8 mouse cellular contexts compared by ENCODE assay signal in genomic region chr3:84155146-84155545, GRCm38 (mm10). TPM values are rescaled to one million over a fixed set of nuclear protein-coding genes. Genes with fewer than 3 reads are reported as not detected.
DNase-seq lines count a peak whose midpoint lies in the region; ATAC-seq and TF ChIP-seq lines count a peak whose summit lies in the region.

No protein-coding gene starts in this region.

- H3K9me3 ChIP-seq in intestine, embryonic 14.5 days (ENCODE audit: control insufficient read depth, low read length), result no peaks in the 10 kb centered on the region

- H3K4me2 ChIP-seq in intestine, embryonic 14.5 days (ENCODE audit: low read length), result peak overlapping the region; percentile 98
- H3K4me2 ChIP-seq in myocyte (ENCODE audit: low read depth), result peak overlapping the region; percentile 80

- H3K4me1 ChIP-seq in lung, adult 2 months (ENCODE audit: control insufficient read depth, insufficient read depth, low read length), result no peaks in the 10 kb centered on the region
- 0 out of 2 replicates have a peak, but pooled peaks cover 5% of the 10 kb centered on the region for H3K4me1 ChIP-seq in intestine, embryonic 14.5 days (replicated peaks; ENCODE audit: control insufficient read depth, insufficient read depth, low read length)

- no peak for TF ChIP-seq CTCF in lung, adult 2 months (IDR thresholded peaks at IDR 0.05; ENCODE audit: insufficient read depth, low read length)

- H3K79me2 ChIP-seq in myocyte (ENCODE audit: control insufficient read depth, insufficient read depth), result no peaks in the 10 kb centered on the region

- H3ac ChIP-seq in myocyte (ENCODE audit: control insufficient read depth, insufficient read length), result no peak overlapping the region

- H3K27ac ChIP-seq in intestine, embryonic 14.5 days (ENCODE audit: low read depth), result peak overlapping the region; percentile 67

- H3K4me3 ChIP-seq in lung, adult 2 months (replicated peaks; ENCODE audit: extremely low read depth, low read depth, low read length), result peak overlapping the region; percentile 48
- peak overlapping the region; percentile 60 for H3K4me3 ChIP-seq in intestine, embryonic 14.5 days (ENCODE audit: low read depth, low read length)
- peak overlapping the region; percentile 12 for H3K4me3 ChIP-seq in myocyte

- no peak for DNase-seq in lung, adult 2 months
- no peak for DNase-seq in lung, postnatal 14 days
- DNase-seq in intestine, embryonic 14.5 days (ENCODE audit: low spot score), result peak; percentile 49
- DNase-seq in ovary, postnatal 10 days (ENCODE audit: low spot score), result no peak
- no peak for DNase-seq in right cerebral cortex, postnatal 25 days
- no peak for DNase-seq in thymus, postnatal 14 days

- TF ChIP-seq POLR2A in lung, adult 2 months (IDR thresholded peaks at IDR 0.05; ENCODE audit: borderline replicate concordance, extremely low read depth, low read depth, low read length), result no peak
- TF ChIP-seq POLR2A in myocyte (IDR thresholded peaks at IDR 0.05; ENCODE audit: insufficient read length, low read depth), result no peak

- no peaks in the 10 kb centered on the region for H3K27me3 ChIP-seq in intestine, embryonic 14.5 days (replicated peaks; ENCODE audit: control insufficient read depth, insufficient read depth, low read length)
- H3K27me3 ChIP-seq in myocyte (ENCODE audit: control insufficient read depth, insufficient read depth, insufficient read length), result no peaks in the 10 kb centered on the region

- 0 out of 2 replicates have a peak, but pooled peaks cover 5% of the 10 kb centered on the region for H3K36me3 ChIP-seq in intestine, embryonic 14.5 days (ENCODE audit: control insufficient read depth, insufficient read depth, low read length)
- H3K36me3 ChIP-seq in myocyte (ENCODE audit: control insufficient read depth, insufficient read depth), result no peaks in the 10 kb centered on the region

- H3K9ac ChIP-seq in intestine, embryonic 14.5 days (ENCODE audit: low read length), result peak overlapping the region; percentile 65

- peak; percentile 17; the same call in 1 of the 2 replicates for ATAC-seq in common myeloid progenitor, adult 5-6 weeks (replicated peaks; ENCODE audit: low read depth, poor library complexity, severe bottlenecking)
- ATAC-seq in intestine, embryonic 14.5 days (replicated peaks; ENCODE audit: low FRiP score, low TSS enrichment, low read depth), result no peak

- WGBS in lung, adult 2 months, result under 1% methylated on average over 27 of the region's 27 CpGs
- WGBS in intestine, embryonic 14.5 days, result 0% methylated on average over 27 of the region's 27 CpGs

TF ChIP-seq in myocyte, 11 proteins besides CTCF, POLR2A, EP300 and RAD21:
- TF ChIP-seq TCF12 (IDR thresholded peaks at IDR 0.05; ENCODE audit: insufficient read depth, poor library complexity, severe bottlenecking) (no peak), POLR2AphosphoS2 (IDR thresholded peaks at IDR 0.05; ENCODE audit: insufficient read length, low read depth) (no peak), SRF (IDR thresholded peaks at IDR 0.05; ENCODE audit: control insufficient read depth, insufficient read length, low read depth) (no peak), E2F4 (IDR thresholded peaks at IDR 0.05; ENCODE audit: insufficient read depth) (no peak), USF1 (IDR thresholded peaks at IDR 0.05; ENCODE audit: low read depth) (no peak), MYOG (IDR thresholded peaks at IDR 0.05; ENCODE audit: control insufficient read depth in 1 of 3, insufficient read depth in 1 of 3, insufficient read length in 2 of 3, low read depth in 2 of 3) (no peak), CEBPB (IDR thresholded peaks at IDR 0.05; ENCODE audit: insufficient read depth, poor library complexity, severe bottlenecking) (no peak), TCF3 (IDR thresholded peaks at IDR 0.05; ENCODE audit: insufficient read length, low read depth) (no peak), MYOD1 (IDR thresholded peaks at IDR 0.05; ENCODE audit: control insufficient read depth in 1 of 3, insufficient read length in 2 of 3, low read depth in 2 of 3) (no peak), MAX (IDR thresholded peaks at IDR 0.05; ENCODE audit: low read depth) (no peak), REST (IDR thresholded peaks at IDR 0.05; ENCODE audit: insufficient read depth, insufficient read length) (no peak)

RNA-seq across cellular contexts. Expression of gene Mnd1, which starts 0.4 kb away (rescaled TPM):
- 0.14 TPM in 2 replicates for polyA plus RNA-seq in lung, adult 2 months (2012; rRNA removed)
- total RNA-seq in common myeloid progenitor, adult 5-6 weeks (2017), result 16.3 and 45.1 TPM in 2 replicates
- polyA plus RNA-seq in intestine, embryonic 14.5 days (2014; fragmentation: Nextera tagmentation; extraction: Ambion mirVana), result 13.6 and 16.5 TPM in 2 replicates
- 7.7 TPM for polyA plus RNA-seq in myocyte (2012; fragmentation: generic; extraction: Trizol)

RNA-seq across cellular contexts. Expression of gene Gm6525, which starts 18.8 kb away (rescaled TPM):
- polyA plus RNA-seq in lung, adult 2 months (2012; rRNA removed), result not detected in 2 replicates
- total RNA-seq in common myeloid progenitor, adult 5-6 weeks (2017), result 0.87 TPM in 1 of 2 replicates, not detected in the other
- 1.4 and 2.1 TPM in 2 replicates for polyA plus RNA-seq in intestine, embryonic 14.5 days (2014; fragmentation: Nextera tagmentation; extraction: Ambion mirVana)
- polyA plus RNA-seq in myocyte (2012; fragmentation: generic; extraction: Trizol), result 0.12 TPM
